Mouse (Mus musculus) heart, embryonic 15.5 days (tissue): Measurements from ENCODE around the gene Ubac2. TPM values are rescaled to one million over a fixed set of nuclear protein-coding genes. Genes with fewer than 3 reads are reported as not detected.

Experiments used
- ATAC-seq: fragments of 200-750 bp; cut with Nextera tagmentation; replicated peaks from 2 replicates; pipeline ENCODE4 v1.8.0; 2017; ENCODE audit warnings: low read depth, moderate TSS enrichment; ENCODE audit not compliant: insufficient number of reproducible peaks, insufficient read depth, low FRiP score
- H3K27ac ChIP-seq: fragments of 300-500 bp; sonication (generic); 2 replicates; pipeline ENCODE4 v1.5.1; 2015; ENCODE audit warnings: mild to moderate bottlenecking, inconsistent platforms
- H3K27me3 ChIP-seq: fragments of 300-500 bp; sonication (generic); 2 replicates; pipeline ENCODE4 v1.6.1; 2015; ENCODE audit warnings: inconsistent platforms
- H3K36me3 ChIP-seq: fragments of 300-500 bp; sonication (generic); 2 replicates; pipeline ENCODE4 v1.6.1; 2015; ENCODE audit warnings: mild to moderate bottlenecking, inconsistent platforms
- H3K4me1 ChIP-seq: fragments of 300-500 bp; sonication (generic); replicated peaks from 2 replicates; pipeline ENCODE4 v1.6.1; 2015; ENCODE audit warnings: inconsistent platforms
- H3K4me2 ChIP-seq: fragments of 300-500 bp; sonication (generic); 2 replicates; pipeline ENCODE4 v1.6.1; 2015; ENCODE audit warnings: inconsistent platforms, mild to moderate bottlenecking, moderate library complexity
- H3K4me3 ChIP-seq: fragments of 300-500 bp; sonication (generic); 2 replicates; pipeline ENCODE4 v1.5.1; 2015; ENCODE audit warnings: mild to moderate bottlenecking, inconsistent platforms
- H3K9ac ChIP-seq: fragments of 300-500 bp; sonication (generic); 2 replicates; pipeline ENCODE4 v1.6.1; 2015; ENCODE audit warnings: mild to moderate bottlenecking, inconsistent platforms
- H3K9me3 ChIP-seq: fragments of 300-500 bp; sonication (generic); replicated peaks from 2 replicates; pipeline ENCODE4 v1.6.1; 2016; ENCODE audit warnings: inconsistent platforms
- WGBS: fragments of 180-500 bp; shearing (Covaris S2); methylation state at CpG from one replicate; pipeline ENCODE4 v1.1.7; 2015; ENCODE audit warnings: mixed read lengths; 5-methylcytosine and 5-hydroxymethylcytosine counted together
- polyA plus RNA-seq: library from polyadenylated mRNA; unstranded; fragments of >200 nt; fragmentation: Nextera tagmentation; extraction: Ambion mirVana; gene quantifications from 2 replicates; pipeline ENCODE4 v1.2.1, GENCODE M21; 2015

The Ubac2 gene
- polyA plus RNA-seq, 1 experiment from 2014 or later = 42.4 TPM

DNA sequence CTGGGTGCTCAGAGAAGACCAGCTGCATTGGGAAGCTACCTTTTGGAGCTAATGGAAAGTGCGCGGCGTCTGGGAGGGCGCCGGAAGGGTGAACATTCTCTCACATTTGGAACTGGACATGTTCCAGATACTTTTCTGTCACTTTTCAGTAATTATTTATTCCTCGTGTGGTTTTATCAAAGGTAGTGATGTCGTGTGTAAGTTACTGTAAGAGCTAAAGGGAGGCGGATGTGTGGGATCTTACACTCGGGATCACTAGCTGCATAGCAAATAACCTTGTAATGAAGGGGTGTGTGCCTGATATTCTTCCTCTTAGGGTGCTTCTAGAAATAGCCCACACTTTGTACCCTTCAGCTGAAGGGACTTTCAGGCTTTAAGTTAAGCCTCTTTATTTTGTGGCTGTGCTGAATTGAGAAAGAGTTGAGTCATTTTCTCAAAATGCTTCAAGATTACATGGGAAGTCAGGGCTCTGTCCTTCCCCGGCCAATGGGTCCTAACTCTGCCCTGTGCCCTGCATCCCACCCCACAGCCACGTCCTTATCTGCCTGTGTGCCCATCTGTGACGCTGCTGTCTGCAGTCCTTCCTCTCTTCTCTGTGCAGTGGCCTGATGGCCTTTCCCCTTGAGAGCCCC lies 83.2 kb downstream of the Ubac2 start:
- peak overlapping the region; percentile 5; the same call in 1 of the 2 replicates for H3K4me3 ChIP-seq
- WGBS = 44% methylated on average over 12 of the region's 12 CpGs
- ATAC-seq = peak; percentile 23; the same call in 1 of the 2 replicates
- peak overlapping the region; percentile 48 for H3K4me2 ChIP-seq
- no peaks in the 10 kb centered on the region for H3K9me3 ChIP-seq
- H3K27me3 ChIP-seq = no peaks in the 10 kb centered on the region
- H3K36me3 ChIP-seq = no peaks in the 10 kb centered on the region
- peaks cover 42% of the 10 kb centered on the region for H3K4me1 ChIP-seq
- H3K27ac ChIP-seq = peak overlapping the region; percentile 62
- H3K9ac ChIP-seq = no peak overlapping the region

DNA sequence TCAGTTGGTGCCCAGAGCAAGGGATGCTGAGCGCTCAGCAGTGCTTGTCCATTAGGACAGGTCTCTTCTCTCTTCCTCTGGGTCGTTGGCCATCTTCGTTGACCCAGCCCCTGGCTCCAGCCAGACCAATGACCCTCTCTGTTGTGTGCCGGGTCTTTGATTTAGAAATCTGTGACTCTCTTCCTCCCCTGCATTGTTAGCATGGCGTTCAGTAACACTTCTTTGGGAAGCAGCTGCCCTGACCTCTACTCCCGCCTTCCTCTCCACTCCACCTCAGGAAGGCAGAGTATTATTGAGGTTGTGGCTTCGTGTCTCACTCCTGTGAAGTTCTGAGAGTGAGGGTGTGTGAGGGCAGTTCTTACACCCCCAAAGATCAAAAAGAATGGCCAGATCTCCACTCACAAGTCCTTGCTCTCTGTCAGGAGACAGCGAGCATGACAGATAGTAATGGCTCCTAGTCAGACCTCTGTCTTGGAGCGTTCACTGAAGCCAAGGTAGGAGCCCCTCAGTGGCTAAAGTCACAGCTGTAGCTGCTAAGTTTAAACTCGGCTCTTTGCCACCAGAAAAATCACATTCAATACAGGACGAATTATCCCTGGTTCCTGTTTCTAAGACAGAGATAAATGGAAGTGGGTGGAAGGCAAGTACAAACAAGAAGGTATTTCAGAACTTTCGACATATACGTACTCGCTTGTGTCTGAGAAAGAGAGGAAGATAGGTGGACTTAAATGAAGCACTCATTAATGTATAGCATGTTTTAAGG lies 83.9 kb downstream of the Ubac2 start:
- Histone ChIP-seq H3K27me3 (no peaks in the 10 kb centered on the region), H3K9ac (no peak overlapping the region), H3K4me3 (no peak overlapping the region), H3K9me3 (no peaks in the 10 kb centered on the region), H3K27ac (peak overlapping the region; percentile 62), H3K4me2 (peak overlapping the region; percentile 48), H3K36me3 (no peaks in the 10 kb centered on the region), H3K4me1 (peaks cover 42% of the 10 kb centered on the region)
- no peak for ATAC-seq
- 61% methylated on average over 14 of the region's 14 CpGs for WGBS

DNA sequence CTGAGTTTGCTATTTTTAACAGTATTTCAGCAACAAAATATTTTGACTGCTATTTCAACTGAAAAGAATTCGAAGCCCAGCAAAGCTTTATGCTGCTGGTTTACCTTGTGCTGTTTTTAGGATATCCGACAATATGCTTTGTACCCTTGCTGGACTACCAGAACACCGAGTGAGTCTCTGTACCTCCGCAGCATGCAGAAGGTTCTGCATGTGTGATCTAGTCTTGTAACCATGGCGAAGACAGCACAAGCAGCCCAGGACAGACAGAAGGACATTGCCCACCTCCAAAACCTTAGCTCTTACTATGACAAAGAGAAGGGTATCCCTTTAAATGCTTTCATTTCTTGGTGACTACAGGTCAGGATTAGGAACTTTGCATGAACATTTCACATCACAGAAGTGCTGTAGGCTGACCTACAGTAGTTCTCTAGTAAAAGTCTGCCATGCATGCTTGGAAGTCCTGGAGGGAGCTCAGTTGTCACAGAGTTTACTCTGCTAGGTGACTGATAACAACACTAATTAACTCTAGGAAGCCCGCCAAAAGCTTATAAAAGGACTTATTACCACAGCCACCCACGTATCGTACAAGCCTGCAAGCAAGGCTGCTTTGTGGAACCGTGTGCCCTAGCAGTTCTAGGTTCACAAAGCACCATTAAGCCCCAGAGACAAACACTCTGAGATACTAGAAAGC lies 85.0 kb downstream of the Ubac2 start:
- ATAC-seq = no peak; the same call in 1 of the 2 replicates
- peak overlapping the region; percentile 15 for H3K4me3 ChIP-seq
- WGBS = 48% methylated on average over 9 of the region's 9 CpGs

DNA sequence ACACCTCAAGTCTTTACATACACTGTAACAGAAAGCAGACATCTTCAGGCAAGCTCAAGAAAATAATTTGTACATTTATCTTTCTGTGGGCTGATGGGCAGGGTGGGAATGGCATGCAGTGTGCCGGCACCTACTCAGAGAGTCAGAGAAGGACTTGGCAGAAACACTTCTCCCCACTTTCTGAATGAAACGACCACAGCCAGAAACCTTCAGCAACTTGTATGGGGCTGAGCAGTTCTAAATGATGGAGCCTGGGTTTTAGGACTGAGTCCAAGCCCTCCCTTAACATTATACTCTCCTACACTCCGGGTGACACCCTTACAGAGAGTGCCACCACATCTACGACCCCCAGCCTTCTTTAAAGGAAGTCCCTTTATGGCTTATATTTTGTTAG lies 85.5 kb downstream of the Ubac2 start:
- Histone ChIP-seq H3K4me3 (peak overlapping the region; percentile 15), H3K9ac (no peak overlapping the region)

More for the DNA sequence above, 85.0 kb downstream of the Ubac2 start:
- Histone ChIP-seq H3K4me1 (peaks cover 42% of the 10 kb centered on the region), H3K9ac (no peak overlapping the region), H3K4me2 (peak overlapping the region; percentile 45), H3K27me3 (no peaks in the 10 kb centered on the region), H3K27ac (peak overlapping the region; percentile 64), H3K9me3 (no peaks in the 10 kb centered on the region), H3K36me3 (no peaks in the 10 kb centered on the region)

DNA sequence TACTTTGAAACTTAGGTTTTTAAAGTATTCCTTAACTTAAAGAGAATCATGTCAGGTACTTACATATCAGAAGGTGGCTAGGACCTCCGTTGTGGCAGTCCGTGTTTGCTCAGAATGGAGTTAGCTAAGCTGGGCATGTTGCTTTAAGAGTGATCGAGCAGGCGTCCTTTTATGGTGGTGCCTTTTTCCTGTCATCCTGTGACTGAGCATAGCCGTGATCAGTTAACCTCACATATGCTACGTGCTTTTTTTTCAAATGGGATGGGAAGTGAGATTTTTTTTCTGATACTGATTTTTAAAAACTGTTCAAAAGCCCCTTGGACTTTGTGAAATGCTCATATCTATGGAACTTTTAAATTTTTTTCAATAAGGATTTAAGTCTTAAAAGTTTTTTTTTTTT lies 86.6 kb downstream of the Ubac2 start, which contains the start of gene Gpr183:
Gene Gpr183, minus strand, starts transcription at position 206 of the 400 bp plus-strand sequence.
- Histone ChIP-seq H3K4me1 (peaks cover 42% of the 10 kb centered on the region), H3K4me3 (peak within 1 kb of the TSS; percentile 23), H3K4me2 (peak within 1 kb of the TSS; percentile 45), H3K9me3 (no peaks in the 10 kb centered on the region), H3K27ac (peak within 1 kb of the TSS; percentile 64), H3K27me3 (no peaks in the 10 kb centered on the region), H3K9ac (no peak within 1 kb of the TSS), H3K36me3 (no peaks in the 10 kb centered on the region)
- WGBS = 20% methylated on average over 6 of the region's 6 CpGs
- ATAC-seq = no peak

More for the DNA sequence above, 85.5 kb downstream of the Ubac2 start:
- Histone ChIP-seq H3K9me3 (no peaks in the 10 kb centered on the region), H3K4me2 (peak overlapping the region; percentile 45), H3K27me3 (no peaks in the 10 kb centered on the region), H3K4me1 (peaks cover 42% of the 10 kb centered on the region), H3K36me3 (no peaks in the 10 kb centered on the region), H3K27ac (peak overlapping the region; percentile 64)
- no peak; the same call in 1 of the 2 replicates for ATAC-seq
- WGBS = 21% methylated on average over 4 of the region's 4 CpGs

- 83% methylated on average over 4 of the region's 4 CpGs for WGBS
- ATAC-seq = no peak
Observed at GRCm38 (mm10) chr14:121965461-121965860, 87.0 kb downstream of the Ubac2 start.

DNA sequence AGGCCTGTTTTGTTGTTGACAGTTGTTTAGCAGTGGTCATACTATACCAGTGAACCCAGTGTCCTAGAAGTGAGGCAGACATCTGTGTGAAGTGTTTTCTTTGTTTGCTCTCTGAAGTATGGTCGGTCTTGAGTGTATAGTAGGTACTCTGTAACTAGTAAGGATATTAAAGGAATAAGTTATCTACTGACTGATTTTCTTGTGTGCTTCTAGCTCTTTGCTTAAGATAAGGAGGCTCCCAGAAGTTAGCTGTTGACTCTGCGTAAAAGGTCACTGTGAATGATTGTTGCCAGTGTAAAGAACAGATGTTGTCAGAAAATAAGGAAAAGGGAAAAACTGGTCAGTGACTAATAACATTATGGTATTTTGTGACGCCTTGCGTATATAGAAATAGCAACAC lies 88.7 kb downstream of the Ubac2 start:
- H3K27me3 ChIP-seq = no peaks in the 10 kb centered on the region
- H3K9me3 ChIP-seq = no peaks in the 10 kb centered on the region
- H3K4me2 ChIP-seq = no peak overlapping the region
- H3K27ac ChIP-seq = no peak overlapping the region
- no peaks in the 10 kb centered on the region for H3K36me3 ChIP-seq
- H3K4me3 ChIP-seq = no peak overlapping the region
- WGBS = 75% methylated on average over 4 of the region's 4 CpGs
- H3K4me1 ChIP-seq = peaks cover 26% of the 10 kb centered on the region
- ATAC-seq = no peak
- no peak overlapping the region for H3K9ac ChIP-seq

More at GRCm38 (mm10) chr14:121965461-121965860, 87.0 kb downstream of the Ubac2 start:
- Histone ChIP-seq H3K9me3 (no peaks in the 10 kb centered on the region), H3K27ac (no peak overlapping the region), H3K4me2 (no peak overlapping the region), H3K4me3 (no peak overlapping the region), H3K9ac (no peak overlapping the region), H3K27me3 (no peaks in the 10 kb centered on the region), H3K4me1 (peaks cover 42% of the 10 kb centered on the region), H3K36me3 (no peaks in the 10 kb centered on the region)

- ATAC-seq = no peak
- no peak overlapping the region for H3K4me2 ChIP-seq
- peaks cover 3% of the 10 kb centered on the region; the same call in 1 of the 2 replicates for H3K36me3 ChIP-seq
- 93% methylated on average over 1 of the region's 1 CpGs for WGBS
- no peak overlapping the region for H3K4me3 ChIP-seq
- no peaks in the 10 kb centered on the region for H3K27me3 ChIP-seq
- H3K9me3 ChIP-seq = no peaks in the 10 kb centered on the region
- 0 out of 2 replicates have a peak, but pooled peaks cover 3% of the 10 kb centered on the region for H3K4me1 ChIP-seq
- H3K27ac ChIP-seq = no peak overlapping the region
- no peak overlapping the region for H3K9ac ChIP-seq
Observed at GRCm38 (mm10) chr14:121970402-121970801, 92.0 kb downstream of the Ubac2 start.

GRCm38 (mm10) chr14:121973114-121973513 lies 94.7 kb downstream of the Ubac2 start:
- no peak overlapping the region for H3K4me2 ChIP-seq
- H3K9ac ChIP-seq = no peak overlapping the region
- H3K4me3 ChIP-seq = no peak overlapping the region
- no peak overlapping the region for H3K27ac ChIP-seq
- H3K27me3 ChIP-seq = no peaks in the 10 kb centered on the region
- peaks cover 10% of the 10 kb centered on the region; the same call in 1 of the 2 replicates for H3K36me3 ChIP-seq
- no peak for ATAC-seq
- 86% methylated on average over 10 of the region's 10 CpGs for WGBS
- no peaks in the 10 kb centered on the region for H3K9me3 ChIP-seq
- no peaks in the 10 kb centered on the region for H3K4me1 ChIP-seq

- Histone ChIP-seq H3K9me3 (no peaks in the 10 kb centered on the region), H3K9ac (no peak overlapping the region), H3K36me3 (0 out of 2 replicates have a peak, but pooled peaks cover under 1% of the 10 kb centered on the region), H3K27ac (no peak overlapping the region), H3K4me2 (no peak overlapping the region), H3K27me3 (no peaks in the 10 kb centered on the region), H3K4me1 (peaks cover 12% of the 10 kb centered on the region), H3K4me3 (no peak overlapping the region)
- 80% methylated on average over 1 of the region's 1 CpGs for WGBS
- ATAC-seq = no peak
Observed at GRCm38 (mm10) chr14:121981531-121981930, 103.1 kb downstream of the Ubac2 start.
